Mouse (Mus musculus) kidney, embryonic 15.5 days (tissue): ENCODE measurements around the gene Ank3. TPM values are rescaled to one million over a fixed set of nuclear protein-coding genes. Genes with fewer than 3 reads are reported as not detected.

Experiments used
- ATAC-seq: fragments of 200-750 bp; cut with Nextera tagmentation; replicated peaks from 2 replicates; pipeline ENCODE4 v1.8.0; 2017; ENCODE audit warnings: moderate TSS enrichment; ENCODE audit not compliant: low FRiP score
- H3K27ac ChIP-seq: fragments of 300-500 bp; sonication (generic); 2 replicates; pipeline ENCODE4 v1.5.1; 2015; ENCODE audit warnings: mild to moderate bottlenecking, inconsistent platforms
- H3K27me3 ChIP-seq: fragments of 300-500 bp; sonication (generic); 2 replicates; pipeline ENCODE4 v1.6.1; 2015; ENCODE audit warnings: inconsistent platforms
- H3K36me3 ChIP-seq: fragments of 300-500 bp; sonication (generic); 2 replicates; pipeline ENCODE4 v1.6.1; 2015; ENCODE audit warnings: inconsistent platforms
- H3K4me1 ChIP-seq: fragments of 300-500 bp; sonication (generic); 2 replicates; pipeline ENCODE4 v1.6.1; 2015; ENCODE audit warnings: inconsistent platforms
- H3K4me2 ChIP-seq: fragments of 300-500 bp; sonication (generic); 2 replicates; pipeline ENCODE4 v1.6.1; 2015; ENCODE audit warnings: moderate library complexity, mild to moderate bottlenecking, inconsistent platforms
- H3K4me3 ChIP-seq: fragments of 300-500 bp; sonication (generic); replicated peaks from 2 replicates; pipeline ENCODE4 v1.5.1; 2015; ENCODE audit warnings: mild to moderate bottlenecking, inconsistent platforms
- H3K9ac ChIP-seq: fragments of 300-500 bp; sonication (generic); 2 replicates; pipeline ENCODE4 v1.6.1; 2015; ENCODE audit warnings: mild to moderate bottlenecking, inconsistent platforms
- H3K9me3 ChIP-seq: fragments of 300-500 bp; sonication (generic); replicated peaks from 2 replicates; pipeline ENCODE4 v1.6.1; 2016; ENCODE audit warnings: inconsistent platforms
- WGBS: fragments of 180-500 bp; shearing (Covaris S2); methylation state at CpG from one replicate; pipeline ENCODE4 v1.1.7; 2015; ENCODE audit warnings: mixed read lengths; 5-methylcytosine and 5-hydroxymethylcytosine counted together
- polyA plus RNA-seq: library from polyadenylated mRNA; unstranded; fragments of >200 nt; fragmentation: Nextera tagmentation; extraction: Ambion mirVana; gene quantifications from 2 replicates; pipeline ENCODE4 v1.2.1, GENCODE M21; 2015

Gene Ank3
- polyA plus RNA-seq, 1 experiment from 2014 or later, result 47.9 TPM

DNA sequence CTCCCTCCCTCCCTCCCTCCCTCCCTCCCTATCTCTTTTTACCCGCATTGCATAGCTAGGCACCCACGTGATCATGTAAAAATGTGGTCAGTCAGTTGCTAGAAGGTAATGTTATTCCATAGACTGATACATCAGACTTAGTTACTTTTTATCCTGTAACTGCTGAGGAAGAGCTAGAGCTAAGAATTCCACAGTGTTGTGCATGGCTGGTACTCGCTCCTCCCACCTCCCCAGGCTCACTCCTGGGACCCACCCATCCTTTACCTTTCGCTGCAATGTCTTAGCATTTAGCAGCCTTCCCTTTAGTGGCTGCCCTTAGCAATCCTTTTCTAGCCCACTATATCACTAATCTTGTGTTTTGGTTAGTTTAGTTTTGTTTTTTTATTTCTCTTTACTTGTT, 569.4 kb downstream of the Ank3 start:
- Histone ChIP-seq H3K4me2 (no peak overlapping the region), H3K27me3 (no peaks in the 10 kb centered on the region), H3K4me3 (no peak overlapping the region), H3K36me3 (peaks cover 13% of the 10 kb centered on the region), H3K9me3 (no peaks in the 10 kb centered on the region), H3K27ac (peak overlapping the region; percentile 14; the same call in 1 of the 2 replicates), H3K4me1 (no peaks in the 10 kb centered on the region), H3K9ac (no peak overlapping the region)
- WGBS, result 84% methylated on average over 4 of the region's 4 CpGs
- ATAC-seq, result no peak

DNA sequence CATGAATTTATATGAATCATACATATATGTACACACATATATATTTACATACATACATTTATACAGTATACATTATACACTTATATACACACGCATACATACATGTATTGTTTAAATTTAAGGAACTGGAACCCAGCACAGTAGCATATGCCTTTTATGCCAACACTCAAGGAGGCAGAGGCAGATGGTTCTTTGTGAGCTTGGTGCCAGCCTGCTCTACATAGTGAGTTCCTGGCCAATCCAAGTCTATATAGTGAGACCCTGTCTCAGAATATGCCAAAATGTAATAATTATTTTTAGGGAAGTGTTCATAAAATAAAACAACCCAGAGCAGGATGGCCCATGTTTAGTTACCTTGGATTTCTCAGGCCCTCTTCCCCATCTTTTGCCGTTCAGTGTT, 581.1 kb downstream of the Ank3 start:
- Histone ChIP-seq H3K9me3 (no peaks in the 10 kb centered on the region), H3K4me3 (no peak overlapping the region), H3K27me3 (no peaks in the 10 kb centered on the region), H3K27ac (no peak overlapping the region), H3K9ac (no peak overlapping the region), H3K4me2 (no peak overlapping the region), H3K36me3 (peaks cover 82% of the 10 kb centered on the region), H3K4me1 (no peaks in the 10 kb centered on the region)
- no peak for ATAC-seq
- WGBS, result 95% methylated on average over 2 of the region's 2 CpGs

DNA sequence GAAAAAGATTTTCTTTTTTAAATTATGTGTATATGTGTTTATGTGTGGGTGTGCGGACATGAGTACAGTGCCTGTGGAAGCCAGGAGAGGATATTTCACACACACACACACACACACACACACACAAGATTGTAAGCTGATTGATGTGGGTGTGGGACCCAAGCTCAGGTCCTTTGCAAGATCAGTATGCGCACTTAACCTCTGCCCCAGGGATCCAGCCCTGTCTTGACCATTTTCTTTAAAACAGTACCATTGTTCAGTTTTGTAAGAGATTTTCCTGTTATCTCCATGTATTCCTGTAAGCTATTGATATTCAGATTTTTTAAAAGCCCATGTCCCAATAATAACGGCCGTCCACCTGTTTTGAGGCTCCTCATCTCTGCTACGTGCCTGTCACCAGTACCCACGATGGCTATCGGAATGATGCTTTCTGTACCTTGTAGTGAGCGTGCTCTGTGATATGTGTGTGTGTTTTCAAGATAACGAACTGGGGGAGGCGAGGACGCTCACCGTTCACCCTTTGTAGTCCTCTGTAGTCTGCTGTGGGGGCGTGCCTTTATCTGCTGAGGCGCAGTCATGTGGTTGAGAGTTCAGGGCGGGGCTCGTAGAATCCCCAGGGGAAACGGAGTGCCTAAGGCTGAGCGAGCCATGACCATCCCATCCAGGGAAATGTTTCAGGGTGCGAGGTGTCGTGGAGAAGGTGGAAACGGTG, 583.0 kb downstream of the Ank3 start:
- no peaks in the 10 kb centered on the region for H3K27me3 ChIP-seq
- WGBS, result 77% methylated on average over 21 of the region's 21 CpGs
- ATAC-seq, result no peak; the same call in 1 of the 2 replicates

DNA sequence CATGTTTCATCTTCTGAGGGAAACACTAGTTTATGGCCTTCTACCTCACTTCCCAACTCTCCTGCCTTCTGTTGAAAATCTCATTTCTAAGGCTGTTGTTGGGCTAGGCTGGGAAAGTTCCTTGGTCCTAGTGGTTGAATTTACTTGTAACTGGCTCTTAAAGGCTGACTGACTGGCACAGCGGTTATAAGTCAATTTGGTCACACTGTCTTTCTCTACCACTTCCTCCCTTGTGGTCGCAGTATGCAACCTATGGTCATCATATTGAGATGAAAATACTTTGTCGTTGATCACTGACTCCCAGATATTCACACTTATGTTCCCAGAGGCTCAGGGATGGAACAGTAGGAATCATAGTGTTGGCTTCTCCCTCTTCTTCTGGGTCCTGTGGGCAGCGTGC, 584.1 kb downstream of the Ank3 start:
- WGBS, result 94% methylated on average over 4 of the region's 4 CpGs
- Histone ChIP-seq H3K4me2 (no peak overlapping the region), H3K9ac (no peak overlapping the region), H3K4me1 (no peaks in the 10 kb centered on the region), H3K36me3 (peaks cover 77% of the 10 kb centered on the region), H3K9me3 (no peaks in the 10 kb centered on the region), H3K27ac (no peak overlapping the region), H3K4me3 (no peak overlapping the region), H3K27me3 (no peaks in the 10 kb centered on the region)
- no peak for ATAC-seq

More for the DNA sequence above, 583.0 kb downstream of the Ank3 start:
- peaks cover 76% of the 10 kb centered on the region for H3K36me3 ChIP-seq
- no peaks in the 10 kb centered on the region for H3K9me3 ChIP-seq
- H3K4me3 ChIP-seq, result no peak overlapping the region
- H3K9ac ChIP-seq, result no peak overlapping the region
- H3K4me1 ChIP-seq, result no peaks in the 10 kb centered on the region
- no peak overlapping the region for H3K4me2 ChIP-seq
- no peak overlapping the region for H3K27ac ChIP-seq

- Histone ChIP-seq H3K4me3 (no peak overlapping the region), H3K4me2 (no peak overlapping the region), H3K9me3 (peaks cover 38% of the 10 kb centered on the region), H3K4me1 (no peaks in the 10 kb centered on the region), H3K36me3 (peaks cover 88% of the 10 kb centered on the region), H3K9ac (no peak overlapping the region), H3K27me3 (no peaks in the 10 kb centered on the region), H3K27ac (no peak overlapping the region)
- WGBS, result 92% methylated on average over 11 of the region's 11 CpGs
- ATAC-seq, result no peak
These were observed 588.9 kb downstream of the Ank3 start for GRCm38 (mm10) chr10:69987496-69987895.

DNA sequence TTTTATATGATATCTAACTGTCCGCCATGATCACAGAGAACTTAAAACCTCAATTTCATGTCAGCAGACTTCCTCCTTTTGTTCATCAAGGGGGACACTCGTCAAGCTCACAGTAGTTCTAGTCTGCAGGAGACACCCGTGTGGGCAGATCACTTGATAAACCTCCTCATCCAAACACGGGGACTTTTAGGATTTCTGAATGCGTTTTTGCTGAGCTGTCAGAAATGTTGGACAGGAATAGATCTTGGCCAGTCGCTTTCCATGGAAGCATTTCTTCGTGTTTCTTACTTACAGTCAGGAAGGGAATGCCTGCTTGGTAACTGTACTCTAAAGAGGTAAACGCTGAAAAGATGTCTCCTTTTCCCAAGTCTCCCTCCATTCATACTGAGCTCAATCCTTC, 598.5 kb downstream of the Ank3 start:
- 75% methylated on average over 8 of the region's 8 CpGs for WGBS
- Histone ChIP-seq H3K4me2 (no peak overlapping the region), H3K9ac (no peak overlapping the region), H3K4me1 (no peaks in the 10 kb centered on the region), H3K27ac (no peak overlapping the region), H3K27me3 (no peaks in the 10 kb centered on the region), H3K36me3 (peaks cover 65% of the 10 kb centered on the region), H3K4me3 (no peak overlapping the region), H3K9me3 (peaks cover 22% of the 10 kb centered on the region)
- ATAC-seq, result no peak

DNA sequence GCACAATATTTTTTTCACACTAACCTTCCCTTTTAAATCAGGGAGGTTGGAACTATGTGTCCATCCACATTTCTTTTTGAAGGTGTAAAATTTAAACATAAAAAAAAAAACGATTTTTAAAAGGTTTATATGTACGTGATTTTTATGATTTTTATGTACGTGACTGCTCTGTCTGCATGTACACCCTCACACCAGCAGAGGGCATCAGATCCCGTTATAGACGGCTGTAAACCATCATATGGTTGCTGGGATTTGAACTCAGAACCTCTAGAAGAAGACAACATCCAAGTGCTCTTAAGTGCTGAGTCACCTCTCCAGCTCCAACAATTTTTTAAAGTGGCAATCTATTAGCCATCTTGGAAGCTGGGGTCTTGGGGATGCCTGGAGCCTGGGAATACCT, 605.5 kb downstream of the Ank3 start:
- ATAC-seq, result no peak
- 90% methylated on average over 5 of the region's 5 CpGs for WGBS
- H3K4me1 ChIP-seq, result peaks cover 6% of the 10 kb centered on the region
- no peak overlapping the region for H3K4me3 ChIP-seq
- H3K36me3 ChIP-seq, result peaks cover 70% of the 10 kb centered on the region
- H3K9ac ChIP-seq, result no peak overlapping the region
- no peaks in the 10 kb centered on the region for H3K27me3 ChIP-seq
- H3K27ac ChIP-seq, result no peak overlapping the region
- H3K4me2 ChIP-seq, result no peak overlapping the region
- no peaks in the 10 kb centered on the region; the same call in 1 of the 2 replicates for H3K9me3 ChIP-seq

GRCm38 (mm10) chr10:70004831-70005230, 606.3 kb downstream of the Ank3 start:
- H3K4me3 ChIP-seq, result no peak overlapping the region
- no peak for ATAC-seq
- H3K27ac ChIP-seq, result no peak overlapping the region
- no peak overlapping the region for H3K4me2 ChIP-seq
- no peak overlapping the region for H3K9ac ChIP-seq
- WGBS, result 94% methylated on average over 15 of the region's 15 CpGs
- no peaks in the 10 kb centered on the region; the same call in 1 of the 2 replicates for H3K9me3 ChIP-seq
- H3K4me1 ChIP-seq, result peaks cover 6% of the 10 kb centered on the region
- H3K27me3 ChIP-seq, result no peaks in the 10 kb centered on the region
- H3K36me3 ChIP-seq, result peaks cover 62% of the 10 kb centered on the region

DNA sequence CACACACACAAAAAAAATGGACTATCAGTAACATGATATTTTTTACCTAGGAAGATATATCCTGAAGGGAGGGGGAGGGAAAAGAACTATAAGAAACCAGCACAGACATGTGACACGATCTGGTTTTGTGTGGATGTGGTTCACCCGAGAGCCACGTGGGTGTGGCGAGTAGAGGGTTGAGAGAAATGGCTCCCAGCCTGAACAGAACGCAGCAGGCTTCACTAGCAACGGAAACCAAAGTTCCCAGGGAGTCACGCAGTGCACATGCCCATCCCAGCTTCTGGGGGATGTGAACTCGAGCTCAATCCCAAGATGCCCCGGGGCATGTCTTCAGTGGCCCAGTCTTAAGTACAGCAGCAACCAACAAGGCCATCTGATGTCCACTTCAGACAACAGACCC, 607.8 kb downstream of the Ank3 start:
- H3K4me2 ChIP-seq, result no peak overlapping the region
- no peak overlapping the region for H3K9ac ChIP-seq
- peak overlapping the region; percentile 13; the same call in 1 of the 2 replicates for H3K27ac ChIP-seq
- no peaks in the 10 kb centered on the region for H3K27me3 ChIP-seq
- no peak; the same call in 1 of the 2 replicates for ATAC-seq
- H3K4me1 ChIP-seq, result peaks cover 18% of the 10 kb centered on the region
- no peaks in the 10 kb centered on the region; the same call in 1 of the 2 replicates for H3K9me3 ChIP-seq
- peaks cover 56% of the 10 kb centered on the region for H3K36me3 ChIP-seq
- 60% methylated on average over 9 of the region's 9 CpGs for WGBS
- H3K4me3 ChIP-seq, result no peak overlapping the region

DNA sequence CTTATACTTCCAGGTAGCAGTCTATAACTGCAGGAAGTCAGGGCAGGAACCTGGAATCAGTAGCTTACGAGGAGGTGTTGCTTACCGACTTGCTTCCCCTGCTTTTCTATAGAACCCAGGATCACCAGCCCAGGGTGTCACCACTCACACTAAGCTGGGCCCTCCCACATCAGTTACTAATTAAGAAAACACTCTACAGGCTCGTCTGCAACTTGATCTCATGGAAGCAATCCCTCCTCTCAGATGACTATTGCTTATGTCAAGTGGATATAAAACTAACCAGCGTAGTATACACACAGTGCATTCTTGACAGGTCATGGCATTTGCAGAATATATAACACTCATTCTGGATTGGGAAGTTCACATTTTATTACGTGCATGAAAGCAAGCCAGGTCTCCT, 613.2 kb downstream of the Ank3 start:
- H3K4me3 ChIP-seq, result no peak overlapping the region
- 24% methylated on average over 5 of the region's 5 CpGs for WGBS
- peak overlapping the region; percentile 48; the same call in 1 of the 2 replicates for H3K27ac ChIP-seq
- no peak overlapping the region for H3K9ac ChIP-seq
- peak; percentile 88 for ATAC-seq
- H3K4me2 ChIP-seq, result no peak overlapping the region
- H3K9me3 ChIP-seq, result no peaks in the 10 kb centered on the region
- peaks cover 38% of the 10 kb centered on the region for H3K36me3 ChIP-seq
- H3K4me1 ChIP-seq, result peaks cover 20% of the 10 kb centered on the region
- H3K27me3 ChIP-seq, result no peaks in the 10 kb centered on the region

- H3K27ac ChIP-seq, result no peak overlapping the region
- no peak overlapping the region for H3K4me3 ChIP-seq
- no peak overlapping the region for H3K4me2 ChIP-seq
- no peak overlapping the region for H3K9ac ChIP-seq
- H3K36me3 ChIP-seq, result peaks cover 33% of the 10 kb centered on the region; the same call in 1 of the 2 replicates
- no peaks in the 10 kb centered on the region for H3K27me3 ChIP-seq
- no peak for ATAC-seq
- peaks cover 19% of the 10 kb centered on the region for H3K4me1 ChIP-seq
- 86% methylated on average over 13 of the region's 13 CpGs for WGBS
- H3K9me3 ChIP-seq, result no peaks in the 10 kb centered on the region
These were observed 615.4 kb downstream of the Ank3 start for GRCm38 (mm10) chr10:70013931-70014330.

- Histone ChIP-seq H3K9me3 (no peaks in the 10 kb centered on the region), H3K4me3 (no peak overlapping the region), H3K9ac (no peak overlapping the region), H3K36me3 (peaks cover 42% of the 10 kb centered on the region), H3K27ac (no peak overlapping the region), H3K4me2 (no peak overlapping the region), H3K27me3 (no peaks in the 10 kb centered on the region), H3K4me1 (peaks cover 18% of the 10 kb centered on the region)
- ATAC-seq, result no peak
- WGBS, result 83% methylated on average over 9 of the region's 9 CpGs
These were observed 616.6 kb downstream of the Ank3 start for GRCm38 (mm10) chr10:70015201-70015600.

DNA sequence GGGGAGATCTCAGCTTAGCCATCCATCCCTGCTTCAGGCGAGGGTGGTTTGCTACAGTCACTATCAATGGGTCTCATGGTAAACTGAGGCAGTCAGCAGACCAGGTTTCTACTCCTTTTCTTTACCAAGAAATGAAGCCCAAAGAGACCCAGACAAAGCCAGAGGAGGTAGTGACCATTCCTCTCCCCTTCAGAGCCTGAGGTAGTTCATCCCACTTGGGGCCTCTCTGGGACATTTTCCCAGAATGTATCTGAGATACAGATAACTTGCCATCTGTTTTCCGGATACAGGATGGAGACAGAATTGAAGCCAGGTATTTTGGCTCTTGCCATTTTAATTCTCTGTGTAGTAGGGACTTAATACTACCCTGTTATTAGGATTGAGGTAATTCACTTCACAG, 620.1 kb downstream of the Ank3 start:
- 86% methylated on average over 2 of the region's 2 CpGs for WGBS
- peaks cover 51% of the 10 kb centered on the region for H3K36me3 ChIP-seq
- H3K27ac ChIP-seq, result no peak overlapping the region
- no peaks in the 10 kb centered on the region for H3K27me3 ChIP-seq
- H3K4me2 ChIP-seq, result no peak overlapping the region
- no peaks in the 10 kb centered on the region for H3K9me3 ChIP-seq
- ATAC-seq, result no peak
- no peaks in the 10 kb centered on the region for H3K4me1 ChIP-seq
- H3K4me3 ChIP-seq, result no peak overlapping the region
- H3K9ac ChIP-seq, result no peak overlapping the region
